Mouse (Mus musculus) myocyte (in vitro differentiated cells): ENCODE results near the gene Etfdh.

Source experiments
- CEBPB ChIP-seq: IDR thresholded peaks from 2 replicates; pipeline ENCODE4 v1.6.1; 2011; ENCODE audit warnings: mild to moderate bottlenecking, moderate library complexity; ENCODE audit not compliant: poor library complexity, insufficient read depth, severe bottlenecking
- E2F4 ChIP-seq: IDR thresholded peaks from one replicate; pipeline ENCODE4 v1.6.1; 2011; ENCODE audit warnings: mild to moderate bottlenecking, control low read depth, moderate library complexity; ENCODE audit not compliant: insufficient read depth
- MAX ChIP-seq: IDR thresholded peaks from one replicate; pipeline ENCODE4 v1.6.1; 2011; ENCODE audit warnings: low read depth, mild to moderate bottlenecking, control low read depth
- MYOD1 ChIP-seq, 3 experiments: IDR thresholded peaks; one replicate each; pipeline ENCODE4 v1.6.1; 2011; ENCODE audit warnings: control low read depth in 2 of 3, low read depth in 2 of 3, mild to moderate bottlenecking in 2 of 3, moderate library complexity in 1 of 3; ENCODE audit not compliant: insufficient read length in 2 of 3, control insufficient read depth in 1 of 3
- MYOG ChIP-seq, 3 experiments: IDR thresholded peaks; one replicate each; pipeline ENCODE4 v1.6.1; 2011; ENCODE audit warnings: control low read depth in 2 of 3, low read depth in 2 of 3, mild to moderate bottlenecking in 2 of 3; ENCODE audit not compliant: insufficient read length in 2 of 3, control insufficient read depth in 1 of 3, insufficient read depth in 1 of 3
- POLR2A ChIP-seq: IDR thresholded peaks from one replicate; pipeline ENCODE4 v1.6.1; 2011; ENCODE audit warnings: low read depth, mild to moderate bottlenecking, control low read depth, moderate library complexity; ENCODE audit not compliant: insufficient read length
- REST ChIP-seq: IDR thresholded peaks from one replicate; pipeline ENCODE4 v1.6.1; 2011; ENCODE audit warnings: mild to moderate bottlenecking, control low read depth, moderate library complexity; ENCODE audit not compliant: insufficient read depth, insufficient read length
- SRF ChIP-seq: IDR thresholded peaks from one replicate; pipeline ENCODE4 v1.6.1; 2011; ENCODE audit warnings: low read depth; ENCODE audit not compliant: control insufficient read depth, insufficient read length
- TCF12 ChIP-seq: IDR thresholded peaks from one replicate; pipeline ENCODE4 v1.6.1; 2011; ENCODE audit warnings: mild to moderate bottlenecking, control low read depth; ENCODE audit not compliant: poor library complexity, insufficient read depth, severe bottlenecking
- USF1 ChIP-seq: IDR thresholded peaks from one replicate; pipeline ENCODE4 v1.6.1; 2011; ENCODE audit warnings: low read depth, mild to moderate bottlenecking, control low read depth, moderate library complexity

DNA sequence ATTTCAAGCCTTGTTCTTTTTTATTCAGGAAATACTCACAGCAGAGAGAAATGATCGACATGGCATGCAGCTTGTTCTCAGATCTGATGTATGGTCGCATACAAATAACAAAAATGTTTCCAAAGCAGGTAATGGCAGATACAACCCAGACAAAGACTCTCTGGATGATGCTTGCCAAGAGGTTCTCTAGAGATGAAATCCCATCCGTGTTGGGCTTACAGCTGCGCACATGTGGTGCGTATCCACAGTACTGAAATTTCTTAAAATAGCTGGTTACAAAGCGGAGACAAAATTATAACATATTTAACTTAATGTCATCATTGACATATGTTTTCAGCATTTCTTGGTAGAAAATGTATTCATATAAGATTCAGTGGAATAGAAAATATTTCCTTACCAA lies 22.8 kb upstream of the Etfdh start:
- no peak for TF ChIP-seq USF1
- no peak for TF ChIP-seq CEBPB
- TF ChIP-seq POLR2A: no peak
- TF ChIP-seq REST: no peak
- no peak for TF ChIP-seq E2F4
- no peak for TF ChIP-seq TCF12
- no peak for TF ChIP-seq MYOG (IDR thresholded peaks at IDR 0.05; ENCODE audit: control insufficient read depth in 1 of 3, insufficient read depth in 1 of 3, insufficient read length in 2 of 3, low read depth in 2 of 3)
- no peak for TF ChIP-seq SRF
- TF ChIP-seq MAX: no peak
- TF ChIP-seq MYOD1 (IDR thresholded peaks at IDR 0.05; ENCODE audit: control insufficient read depth in 1 of 3, insufficient read length in 2 of 3, low read depth in 2 of 3): no peak
